Mouse (Mus musculus) C2C12 (cell line): ENCODE results near the gene Fdxr.

ENCODE experiments used
- CTCF ChIP-seq: IDR thresholded peaks from one replicate; pipeline ENCODE4 v1.5.1; 2011; ENCODE audit not compliant: control insufficient read depth, insufficient read depth, insufficient read length
- MAX ChIP-seq: IDR thresholded peaks from one replicate; pipeline ENCODE4 v1.6.1; 2011; ENCODE audit warnings: mild to moderate bottlenecking, control low read depth
- MYOD1 ChIP-seq: IDR thresholded peaks from one replicate; pipeline ENCODE4 v1.6.1; 2011; ENCODE audit warnings: low read depth; ENCODE audit not compliant: control insufficient read depth, insufficient read length
- MYOG ChIP-seq: IDR thresholded peaks from one replicate; pipeline ENCODE4 v1.6.1; 2011; ENCODE audit not compliant: control insufficient read depth, insufficient read length; ENCODE audit errors: extremely low read depth
- USF1 ChIP-seq: IDR thresholded peaks from one replicate; pipeline ENCODE4 v1.6.1; 2011; ENCODE audit warnings: low read depth, mild to moderate bottlenecking, control low read depth, moderate library complexity

DNA sequence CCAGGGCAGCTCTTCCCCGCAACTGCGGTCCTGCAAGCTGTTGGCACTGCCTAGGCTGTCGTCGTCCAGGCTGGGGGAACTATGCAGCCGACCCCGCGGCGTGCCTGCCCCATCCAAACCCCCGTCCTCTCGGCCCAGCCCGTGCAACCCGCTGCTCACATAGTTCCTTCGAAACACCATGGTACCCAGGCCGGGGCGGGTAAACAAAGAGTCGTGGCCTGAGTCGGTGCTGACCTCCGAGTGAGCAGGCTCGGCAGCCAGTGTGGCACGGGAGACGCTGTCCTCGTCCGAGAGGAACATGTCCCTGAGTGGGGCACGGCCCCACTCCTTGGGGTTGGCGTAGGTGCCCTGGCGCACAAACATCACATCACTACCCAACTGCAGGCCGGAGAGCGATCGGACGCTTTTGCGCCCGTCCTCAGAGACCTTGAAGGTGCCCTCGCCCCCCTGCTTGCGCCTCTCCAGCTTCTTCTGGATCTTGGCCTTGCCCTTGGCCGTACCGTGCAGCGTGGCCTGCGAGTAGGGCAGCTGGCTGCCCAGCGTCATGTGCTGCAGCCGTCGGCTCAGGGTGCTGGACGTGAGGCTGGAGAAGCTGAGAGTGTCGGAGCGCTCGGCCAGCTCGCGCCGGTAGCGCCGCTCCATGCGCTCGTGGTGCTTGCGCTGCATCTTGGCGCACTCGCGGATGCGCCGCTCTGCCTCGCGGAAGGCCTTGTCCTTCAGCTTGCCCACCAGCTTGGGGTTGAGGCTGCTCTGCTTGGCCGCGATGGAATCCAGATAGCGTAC is 41.6 kb upstream of the Fdxr start:
- TF ChIP-seq MAX (no peak), CTCF (no peak), USF1 (no peak), MYOG (no peak), MYOD1 (no peak)
